Mouse (Mus musculus) kidney, adult 9 months (tissue): Measurements from ENCODE around the gene Cybrd1.

Experiments
- DNase-seq: peaks from one replicate; pipeline ENCODE4 v3.0.0; 2022

Cybrd1 gene

DNA sequence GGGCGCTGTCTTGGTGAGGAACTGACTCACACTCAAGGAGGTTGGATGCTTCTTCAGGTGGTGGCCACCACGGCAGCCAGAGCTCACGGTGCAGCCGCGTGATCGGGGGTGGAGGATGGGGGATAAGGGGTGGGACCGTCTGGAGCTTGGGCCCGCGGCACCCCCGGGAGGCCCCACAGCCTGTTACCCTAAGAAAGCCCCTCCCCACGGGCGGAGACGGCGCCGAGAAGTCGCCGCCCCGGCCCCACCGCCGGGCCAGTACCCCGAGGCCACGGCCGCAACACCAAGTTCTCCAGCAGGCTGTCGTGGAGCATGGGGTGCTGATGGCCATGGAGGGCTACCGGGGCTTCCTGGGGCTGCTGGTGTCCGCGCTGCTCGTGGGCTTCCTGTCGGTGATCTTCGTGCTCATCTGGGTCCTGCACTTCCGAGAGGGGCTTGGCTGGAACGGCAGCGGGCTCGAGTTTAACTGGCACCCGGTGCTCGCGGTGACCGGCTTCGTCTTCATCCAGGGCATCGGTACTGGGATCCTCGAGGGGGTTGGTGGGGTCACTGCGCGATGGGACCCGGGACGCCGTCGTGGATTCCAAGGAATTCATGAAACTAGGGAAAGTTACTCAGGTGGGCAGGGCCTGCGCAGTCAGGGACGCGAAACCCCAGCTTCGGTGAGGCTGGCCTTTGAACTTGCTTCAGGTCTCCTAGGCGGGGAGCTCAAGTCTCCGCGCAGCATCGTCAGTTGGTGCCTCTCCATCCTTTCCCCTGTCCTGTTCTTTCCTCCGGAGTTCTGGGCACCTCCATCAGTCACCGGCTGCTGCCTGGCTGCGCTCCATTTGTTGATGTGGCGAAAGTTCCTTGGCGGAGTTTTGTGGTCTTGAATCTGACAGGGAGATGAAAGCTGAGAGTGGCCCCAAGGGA, at the start of gene Cybrd1:
Gene Cybrd1 (plus strand): TSS at position 127 of the 912 bp plus-strand sequence.
- peak; percentile 10 for DNase-seq

DNA sequence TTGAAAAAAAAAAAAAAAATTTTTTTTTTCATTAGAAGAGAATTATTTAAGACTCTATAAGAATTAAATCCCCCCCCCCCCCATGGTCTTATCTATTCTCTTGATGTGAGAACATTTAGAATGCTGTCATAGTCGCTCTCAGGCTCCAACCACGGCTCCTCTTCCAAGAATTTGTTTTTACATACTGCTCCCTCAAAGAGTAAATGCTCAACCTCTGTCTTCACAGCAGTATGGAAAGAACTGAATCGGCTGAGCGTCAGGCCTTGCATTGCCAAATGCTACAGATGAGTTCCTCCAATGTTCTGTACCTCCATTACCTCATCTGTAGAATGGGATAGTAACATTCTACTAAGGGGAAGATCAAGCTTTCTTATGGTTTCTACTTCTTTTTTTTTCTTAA, 46.1 kb upstream of the Cybrd1 start:
- DNase-seq, result no peak

DNA sequence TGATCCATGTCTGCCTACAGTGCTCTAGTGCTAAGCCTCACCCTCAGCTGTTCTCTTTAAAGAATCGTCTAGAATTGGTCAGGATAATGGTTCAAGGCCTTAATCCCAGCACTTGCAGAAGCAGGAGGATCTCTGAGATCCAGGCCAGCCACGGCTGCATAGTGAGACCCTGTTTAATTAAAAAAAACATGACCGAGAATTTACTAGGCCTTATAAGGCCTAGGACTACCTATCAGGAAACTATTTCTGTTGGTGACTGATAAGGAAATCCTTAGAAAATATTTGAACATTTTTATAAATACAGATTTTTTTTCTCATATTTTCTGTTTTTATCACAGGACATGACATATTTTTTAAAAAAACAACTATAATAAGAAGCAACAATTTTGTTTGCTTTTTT, 44.4 kb upstream of the Cybrd1 start:
- DNase-seq, result no peak

DNA sequence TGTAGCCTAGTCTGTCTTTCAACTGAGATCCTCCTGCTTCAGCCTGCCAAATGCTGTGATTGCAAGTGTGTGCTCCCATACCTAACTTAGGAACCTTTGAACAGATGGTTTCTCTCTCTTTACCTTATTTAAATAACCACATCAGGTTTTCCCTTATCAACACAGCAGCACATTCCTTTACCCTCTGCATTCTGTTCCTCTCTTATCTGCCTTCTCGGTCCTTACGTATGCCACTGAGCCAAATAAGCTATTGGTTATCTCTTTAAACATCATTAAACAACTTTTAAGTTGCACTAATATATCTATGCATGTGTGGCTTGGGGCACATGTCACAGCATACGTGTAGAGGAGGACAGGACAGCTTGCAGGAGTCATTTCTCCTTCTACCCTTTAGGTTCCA, 43.9 kb upstream of the Cybrd1 start:
- DNase-seq, result no peak

DNA sequence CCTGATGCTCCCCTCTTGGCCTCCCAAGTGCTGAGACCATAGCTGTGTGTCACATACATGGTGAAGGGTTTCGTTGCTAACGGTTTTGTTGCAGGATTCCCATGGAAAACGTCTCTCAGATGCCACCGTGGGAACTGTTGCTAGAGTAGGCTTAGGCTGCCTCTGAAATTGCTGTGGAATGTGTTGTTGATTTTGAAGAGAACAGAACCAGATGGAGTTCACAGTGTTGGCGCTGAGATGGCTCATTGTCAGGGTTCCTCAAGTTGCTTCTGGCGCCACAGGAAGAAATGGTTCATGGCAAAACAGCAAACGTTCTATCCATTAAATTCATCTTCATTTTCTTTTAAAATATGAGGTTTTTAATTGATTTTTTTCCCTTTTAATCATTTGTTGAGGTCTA, 35.3 kb upstream of the Cybrd1 start:
- DNase-seq, result no peak

DNA sequence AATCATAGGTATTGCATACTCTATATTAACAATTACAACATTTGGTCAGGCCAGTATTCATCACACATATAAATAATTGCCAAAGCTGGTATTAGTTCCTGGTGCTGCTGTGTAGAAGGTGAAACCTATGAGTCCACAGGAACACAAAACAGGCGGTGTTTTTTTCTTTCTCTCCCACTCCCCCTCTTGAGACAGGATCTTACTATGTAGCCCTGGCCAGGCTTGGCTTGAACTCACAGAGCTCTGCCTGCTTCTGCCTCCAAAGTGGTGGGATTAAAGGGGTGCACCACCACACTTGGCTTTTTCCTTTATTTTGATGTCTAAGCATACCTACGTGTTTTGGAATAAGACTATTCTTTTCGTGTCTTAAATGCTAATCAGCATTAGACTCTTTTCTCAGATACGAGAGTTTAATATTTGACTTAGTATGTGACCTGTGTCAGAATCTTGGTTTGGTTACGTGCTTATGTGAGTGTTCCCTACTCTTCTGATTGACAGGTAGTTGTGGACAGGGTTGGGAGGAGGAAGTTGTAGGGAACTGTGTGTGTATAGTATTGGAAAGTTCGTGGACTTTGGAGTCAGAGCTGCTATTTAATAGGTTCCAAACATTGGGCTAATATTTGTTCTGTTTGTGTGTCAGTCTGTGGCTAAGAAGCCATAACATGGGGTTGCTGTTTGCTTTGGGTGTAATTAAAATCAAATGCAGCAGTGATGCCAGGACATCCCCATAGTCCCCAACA, 34.1 kb upstream of the Cybrd1 start:
- no peak for DNase-seq

DNA sequence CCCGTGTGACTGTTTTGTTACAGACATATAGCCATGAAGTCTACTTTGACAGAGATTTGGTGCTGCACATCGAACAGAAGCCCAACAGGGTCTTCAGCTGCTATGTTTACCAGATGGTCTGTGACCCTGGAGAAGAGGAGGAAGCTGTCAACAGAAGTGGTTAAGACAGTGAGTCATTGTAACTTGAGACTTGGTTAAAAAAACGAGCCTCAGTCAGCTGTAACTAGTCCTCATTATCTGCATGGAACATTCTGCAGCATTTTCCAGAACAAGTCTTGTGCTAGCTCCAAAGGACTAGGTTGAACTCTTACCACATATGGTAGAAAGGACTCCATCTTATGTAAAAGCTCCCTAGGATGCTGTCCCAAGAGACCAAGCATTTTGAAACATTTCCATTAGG, 28.0 kb upstream of the Cybrd1 start:
- DNase-seq, result no peak

DNA sequence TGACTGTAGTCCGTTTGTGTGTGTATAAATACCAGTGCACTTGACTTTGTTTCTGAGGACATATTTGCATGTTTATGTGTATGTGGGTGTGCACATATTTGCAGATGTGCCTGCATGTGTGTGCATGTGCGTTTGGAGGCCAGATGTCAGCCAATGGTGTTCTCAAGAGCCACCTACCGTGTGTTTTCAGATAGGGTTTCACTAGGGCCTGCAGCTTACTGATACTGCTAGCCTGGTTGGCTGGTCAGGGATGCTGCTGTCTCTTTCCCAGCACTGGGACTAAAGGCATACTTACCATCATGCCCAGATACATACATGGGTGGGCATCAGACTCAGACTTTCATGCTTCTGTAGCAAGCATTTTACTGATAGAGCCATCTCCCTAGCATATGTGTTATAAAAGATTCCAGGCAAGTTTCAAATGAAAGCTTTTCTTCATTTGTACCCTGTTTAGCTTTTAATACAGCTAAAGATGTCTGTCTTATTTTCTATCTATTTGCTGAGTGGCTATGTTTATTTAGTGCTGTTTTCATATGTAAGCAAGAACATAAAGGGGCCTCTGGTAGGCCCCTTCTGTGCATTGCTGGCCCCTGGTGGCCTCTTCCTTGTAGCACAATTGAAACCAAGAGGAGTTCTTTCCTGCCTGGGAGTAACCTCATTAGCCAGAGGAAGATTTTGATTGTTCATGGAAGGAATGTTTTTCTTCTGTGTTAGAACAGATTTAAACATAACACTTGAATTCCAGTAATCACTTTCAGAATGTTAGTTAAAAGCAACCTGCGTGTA, 26.9 kb upstream of the Cybrd1 start:
- no peak for DNase-seq

DNA sequence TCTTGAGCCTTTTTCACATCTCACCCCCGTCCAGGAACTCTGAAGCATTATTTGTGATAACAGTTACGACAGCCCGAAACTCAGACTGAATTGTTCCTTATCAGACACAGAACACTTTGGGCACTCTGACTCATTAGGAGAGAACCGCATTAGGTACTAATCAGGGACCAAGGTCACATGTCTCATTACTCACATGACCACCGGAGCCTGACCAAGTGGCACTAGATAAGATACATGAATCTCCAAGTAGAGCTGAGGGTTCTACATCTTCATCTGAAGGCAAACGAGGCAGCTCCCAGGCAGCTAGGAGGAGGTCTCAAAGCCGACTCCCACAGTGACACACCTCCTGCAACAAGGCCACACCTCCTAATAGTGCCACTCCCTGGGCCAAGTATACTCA, 21.6 kb upstream of the Cybrd1 start:
- DNase-seq, result no peak

DNA sequence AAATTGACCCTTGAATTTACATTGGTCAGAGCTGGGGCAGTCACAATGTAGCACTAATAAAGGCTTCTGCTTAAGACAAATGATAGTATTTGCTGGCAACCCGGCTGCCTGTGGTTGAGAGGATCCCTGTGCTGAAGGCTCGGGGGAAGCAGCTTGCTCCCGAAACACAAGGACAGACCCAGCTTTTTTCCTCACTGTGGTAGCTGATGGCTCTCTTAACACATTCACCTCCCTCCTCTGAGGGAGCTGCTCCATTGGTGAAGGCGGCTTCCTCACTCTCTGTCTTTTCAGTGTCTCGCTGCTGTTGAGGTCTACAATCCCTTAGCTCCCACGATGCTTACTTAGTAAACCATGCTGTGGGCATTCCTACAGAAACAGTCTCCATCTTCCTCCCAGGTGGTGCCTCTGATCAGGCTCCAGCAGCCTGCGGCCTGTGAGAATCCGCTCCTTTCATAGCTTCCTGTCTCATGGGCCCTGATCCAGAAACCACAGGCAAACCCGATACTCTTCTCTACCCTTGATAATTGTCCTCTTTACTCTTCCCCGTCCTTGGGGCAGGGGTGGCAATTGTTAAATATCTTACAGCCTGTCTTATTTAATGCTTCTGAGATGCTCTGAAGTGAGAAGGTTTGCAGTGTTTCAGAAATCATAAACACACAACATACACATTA, 15.0 kb upstream of the Cybrd1 start:
- DNase-seq, result no peak

DNA sequence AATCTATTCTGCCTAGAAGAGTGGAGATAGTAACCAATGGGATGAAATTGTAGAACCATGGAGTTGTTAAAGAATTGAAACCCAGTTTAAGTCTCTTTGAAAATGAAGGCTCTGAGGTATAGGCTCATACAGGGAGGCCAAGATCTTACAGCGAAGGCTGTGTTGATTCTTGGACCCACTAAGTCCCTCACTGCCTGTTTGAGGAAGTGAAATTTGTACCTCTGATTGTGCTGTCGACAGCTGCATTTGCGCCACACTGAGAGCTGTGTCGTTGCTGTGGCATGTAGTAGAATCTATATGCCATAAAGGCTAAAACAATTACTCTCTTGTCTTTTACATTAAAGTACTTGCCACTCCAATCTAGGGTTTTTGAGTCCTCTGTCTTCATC, 14.4 kb upstream of the Cybrd1 start:
- DNase-seq, result no peak

DNA sequence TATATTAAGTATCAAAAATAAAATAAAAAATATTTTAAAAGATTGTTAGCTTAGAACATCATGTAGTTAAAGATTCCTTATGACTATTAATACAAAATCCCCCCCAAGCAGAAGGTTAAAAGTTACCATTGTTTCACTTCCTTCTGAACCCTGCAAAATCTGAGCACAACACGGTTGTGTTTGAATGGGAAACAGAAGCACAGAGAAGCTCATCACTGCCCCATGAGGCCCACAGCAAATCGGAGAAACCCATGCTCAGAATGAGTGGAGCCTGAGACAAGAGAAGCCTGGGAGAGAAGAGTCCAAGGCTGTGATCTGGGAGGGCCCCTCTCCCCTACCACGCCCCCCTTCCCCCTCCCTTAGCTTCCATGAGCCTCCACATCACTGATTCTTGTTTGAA, 13.0 kb upstream of the Cybrd1 start:
- DNase-seq, result no peak

DNA sequence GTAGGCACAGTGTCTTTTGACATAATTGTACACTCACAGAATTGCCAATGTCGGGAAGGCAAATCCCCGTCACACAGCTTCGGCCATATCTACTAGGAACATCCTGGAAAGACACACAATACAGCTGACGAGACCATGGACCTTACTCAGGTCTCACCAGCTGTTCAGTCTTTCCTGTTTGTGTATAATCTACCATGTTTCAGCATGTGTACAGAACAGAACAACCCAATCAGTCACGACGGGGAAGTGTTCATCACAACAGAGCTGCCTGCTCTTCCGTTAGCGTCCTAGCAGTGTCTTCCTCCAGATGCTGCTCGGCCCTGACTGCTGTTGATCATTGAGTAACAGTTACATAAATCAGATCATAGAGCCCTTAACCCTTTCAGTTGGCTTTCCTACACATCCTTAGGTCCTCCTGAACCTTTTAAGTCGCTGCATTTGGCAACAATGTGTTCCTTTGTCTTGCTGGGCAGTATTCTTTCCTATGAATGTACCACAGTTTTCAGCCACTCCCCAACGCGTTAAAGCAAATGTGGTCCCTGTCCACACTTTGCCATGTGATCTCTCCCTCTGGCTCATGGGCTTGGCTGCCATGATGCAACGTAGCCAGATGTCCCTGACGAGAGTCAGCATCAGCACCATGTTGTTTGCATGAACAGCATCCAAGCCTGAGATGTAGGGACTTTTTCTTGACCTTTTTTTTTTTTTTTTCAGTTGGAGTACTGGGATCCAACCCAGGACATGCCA, 12.1 kb upstream of the Cybrd1 start:
- no peak for DNase-seq

DNA sequence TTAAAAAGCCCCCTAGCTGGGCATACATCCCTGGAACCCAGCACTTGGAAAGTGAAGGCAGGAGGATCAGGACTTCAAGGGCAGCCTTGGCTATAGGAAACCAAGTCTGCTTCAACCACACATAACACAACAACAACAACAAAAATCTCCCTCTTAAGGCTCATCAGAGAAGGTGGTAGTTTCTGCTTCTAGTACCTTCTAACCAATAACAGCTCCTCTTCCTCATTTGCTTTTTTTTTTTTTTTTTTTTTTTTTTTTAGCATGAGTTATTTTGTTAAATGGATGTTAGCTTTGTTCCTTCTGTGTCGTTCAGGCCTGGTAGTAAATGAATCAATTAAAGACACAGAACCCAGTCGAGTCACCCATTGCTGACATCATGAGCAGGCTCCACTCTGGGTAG, 10.5 kb upstream of the Cybrd1 start:
- no peak for DNase-seq

DNA sequence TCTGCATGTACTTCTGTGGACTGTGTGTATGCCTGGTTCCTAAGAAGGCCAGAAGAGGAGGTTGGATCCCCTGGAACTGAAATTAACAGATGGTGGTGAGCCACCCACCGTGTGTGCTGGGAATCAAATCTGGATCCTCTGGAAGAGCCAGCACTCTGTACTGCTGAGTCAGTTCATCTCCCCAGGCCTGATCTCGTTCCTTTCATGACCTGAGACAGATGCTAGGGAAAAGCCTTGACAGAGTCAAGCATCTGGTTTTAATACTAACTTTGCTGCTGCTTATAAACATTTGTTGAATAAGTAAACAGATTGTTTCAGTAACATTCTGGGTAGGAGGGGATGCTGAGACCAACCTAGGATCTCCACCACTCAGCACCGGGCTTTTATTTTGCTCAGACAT, 9.2 kb upstream of the Cybrd1 start:
- no peak for DNase-seq

DNA sequence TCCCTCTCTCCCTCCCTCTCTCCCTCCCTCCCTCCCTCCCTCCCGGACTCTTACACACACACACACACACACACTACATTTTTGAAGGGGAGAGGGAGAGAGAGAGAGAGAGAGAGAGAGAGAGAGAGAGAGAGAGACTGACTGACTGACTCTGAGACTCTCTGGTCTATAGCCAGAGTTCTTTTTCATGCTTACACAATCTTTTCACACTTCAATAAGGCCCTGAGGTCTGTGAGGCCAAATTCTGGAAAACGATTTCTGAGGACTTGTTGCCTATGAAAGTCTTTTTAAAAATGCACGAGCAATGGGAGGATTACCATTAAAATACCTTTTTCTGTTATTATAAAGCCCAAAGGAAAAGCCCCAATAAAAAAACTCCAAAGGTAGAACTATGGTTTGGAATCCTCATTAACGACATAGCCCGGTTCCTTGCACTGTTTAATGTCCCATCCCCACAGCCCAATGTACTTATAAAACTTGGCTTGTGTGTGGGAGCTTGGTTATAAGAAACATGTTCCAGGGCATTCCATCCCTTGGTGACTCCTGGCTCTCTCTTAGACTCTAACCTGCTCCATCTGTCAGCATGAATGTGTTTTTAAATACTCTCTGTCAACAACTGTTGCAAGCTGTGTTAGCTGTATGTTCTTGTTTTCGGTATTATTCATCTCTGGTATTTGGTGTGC, 4.1 kb upstream of the Cybrd1 start:
- no peak for DNase-seq

DNA sequence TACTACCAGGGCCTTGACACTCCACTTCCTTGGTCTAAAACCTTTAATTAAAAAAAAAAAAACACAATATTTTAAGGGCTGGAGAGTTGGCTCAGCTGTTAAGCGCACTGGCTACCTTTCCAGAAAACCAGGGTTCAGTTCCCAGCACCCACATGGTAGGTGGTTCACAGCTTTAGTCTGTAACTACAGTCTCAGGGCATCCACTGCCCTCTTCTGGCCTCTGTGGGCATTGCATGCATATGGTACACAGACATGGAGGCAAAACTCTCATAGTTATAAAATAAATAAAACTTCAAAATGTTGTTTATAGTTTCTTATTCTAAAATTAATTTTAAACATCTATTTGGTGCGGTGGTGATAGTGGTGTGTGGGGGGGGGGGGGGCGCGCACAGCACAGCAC, 1.6 kb upstream of the Cybrd1 start:
- DNase-seq, result no peak

DNA sequence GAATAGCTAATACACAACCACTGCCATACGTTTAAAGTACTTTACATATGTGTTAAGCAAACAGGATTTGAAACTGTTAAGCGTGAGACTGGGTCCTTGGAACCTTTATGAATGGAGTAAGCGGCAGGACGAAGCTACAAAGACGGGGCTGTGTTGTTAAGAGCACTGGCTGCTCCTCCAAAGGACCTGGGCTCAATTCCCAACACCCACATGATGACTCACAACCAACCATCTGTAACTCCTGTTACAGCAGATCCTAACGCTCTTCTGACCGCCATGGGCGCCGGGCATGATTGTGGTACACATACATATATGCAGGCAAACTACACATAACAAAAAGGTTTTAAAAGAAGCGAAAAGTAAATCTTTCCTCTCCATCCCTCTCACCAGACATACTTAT, 3.1 kb downstream of the Cybrd1 start:
- no peak for DNase-seq

DNA sequence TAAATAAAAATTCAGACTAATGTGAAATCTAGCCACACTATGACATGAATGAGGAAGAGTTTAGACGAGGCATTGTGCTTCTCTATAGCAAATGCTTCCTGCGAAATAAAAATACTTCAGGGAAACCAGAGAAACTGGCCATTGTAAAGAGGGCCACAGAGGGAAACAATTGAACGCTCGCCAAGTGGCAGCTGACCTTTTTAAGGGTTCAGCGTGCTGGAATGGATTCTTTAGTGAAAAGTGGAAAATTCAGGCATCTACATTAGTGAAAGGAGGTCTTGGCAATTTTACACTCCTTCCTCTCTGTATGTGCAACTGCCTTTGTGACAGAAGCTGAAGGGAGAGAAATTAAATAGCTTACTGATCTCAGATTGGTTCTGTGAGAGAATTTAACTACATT, 3.7 kb downstream of the Cybrd1 start:
- DNase-seq, result no peak

DNA sequence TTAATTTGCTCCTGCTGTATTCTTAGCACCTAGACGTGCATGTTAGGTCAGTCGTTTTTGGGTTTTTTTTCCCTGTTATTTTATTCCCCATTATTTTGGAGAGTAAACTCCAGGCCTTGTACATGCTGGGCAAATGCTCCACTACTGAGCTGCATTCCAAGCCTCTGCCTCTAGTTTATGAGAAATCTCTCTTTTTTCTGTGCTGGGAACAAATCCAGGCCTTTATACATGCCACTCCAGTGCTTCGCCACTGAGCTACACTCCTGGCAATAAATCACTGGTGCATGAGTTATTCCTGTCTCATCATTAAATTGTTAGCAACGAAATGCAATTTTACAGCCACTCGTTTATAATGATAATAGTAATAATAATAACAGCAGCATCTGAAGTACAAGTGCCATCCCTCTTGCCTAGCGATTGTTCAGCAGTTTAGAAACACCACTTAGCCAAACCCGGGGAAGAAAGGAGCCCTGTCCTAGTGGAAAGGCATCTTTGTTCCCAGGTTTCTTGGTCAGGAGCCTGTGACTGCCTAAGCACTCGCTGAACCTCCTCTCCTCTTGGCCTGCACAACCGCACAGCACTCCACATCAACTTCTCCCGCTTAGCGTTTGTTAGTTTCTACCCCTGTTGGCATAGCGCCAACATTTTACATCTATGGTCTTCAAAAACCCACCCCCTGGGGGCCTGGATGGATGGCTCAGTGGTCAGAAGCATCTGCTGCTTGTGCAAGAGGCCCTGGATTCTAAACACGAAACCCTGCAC, 4.7 kb downstream of the Cybrd1 start:
- DNase-seq, result no peak

DNA sequence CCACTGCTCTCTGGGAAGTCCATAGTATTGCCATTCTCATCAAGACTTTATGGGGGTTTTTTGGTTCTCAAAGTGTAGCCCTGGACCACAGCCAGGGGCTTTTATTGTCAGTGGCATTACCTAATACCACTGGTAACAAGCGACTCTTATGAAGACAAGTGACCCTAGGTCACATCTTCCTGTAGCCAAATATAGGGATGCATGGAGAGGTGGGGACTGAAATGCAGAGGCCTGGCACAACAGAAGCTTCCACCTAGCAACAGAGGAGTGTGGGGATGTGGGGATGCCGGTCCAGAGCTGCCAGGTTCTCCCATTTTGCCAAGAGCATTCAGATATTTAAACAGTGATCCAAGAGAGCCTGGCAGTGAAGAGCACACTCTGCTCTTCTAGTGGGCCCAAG, 5.9 kb downstream of the Cybrd1 start:
- DNase-seq, result no peak
